32 mouse cellular contexts compared by ENCODE assay signal in the genomic region with DNA sequence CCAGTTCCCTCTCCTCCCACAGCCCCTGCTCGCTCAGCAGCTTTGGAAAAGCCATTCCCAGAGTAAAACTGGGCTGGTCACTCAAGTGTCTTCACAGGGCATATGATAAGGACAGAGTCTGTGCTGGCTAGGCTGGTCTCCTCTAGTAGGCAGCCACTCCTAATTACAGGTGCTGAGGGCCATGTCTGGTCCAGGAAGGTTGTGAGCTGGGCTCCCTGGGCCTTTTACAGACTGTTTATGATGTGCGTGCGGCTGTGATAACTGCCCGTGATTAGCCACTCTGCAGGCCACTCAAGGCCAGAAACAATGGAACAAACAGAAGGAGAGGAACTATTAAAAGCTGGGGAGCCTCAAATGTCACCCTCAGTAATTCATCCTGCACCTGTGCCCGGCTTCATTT.
"Had no signal": no experiment of that assay in that cellular context is flagged by ENCODE, and none has a peak within 500 bp of the region (broad histone marks: within the 10 kb centered on the region; RNA-seq: fewer than 3 reads in every experiment).

No protein-coding gene starts in this region.

- ATAC-seq: liver, embryonic 12.5 days; liver, postnatal 0 days; lung, postnatal 0 days; midbrain, embryonic 13.5 days; midbrain, embryonic 15.5 days; midbrain, embryonic 16.5 days had no signal

- H3K27ac ChIP-seq: limb, embryonic 12.5 days; limb, embryonic 13.5 days; limb, embryonic 15.5 days; liver, embryonic 12.5 days; liver, embryonic 13.5 days; liver, embryonic 14.5 days; liver, embryonic 15.5 days; lung, embryonic 15.5 days; macrophage; midbrain, embryonic 10.5 days; midbrain, embryonic 12.5 days; midbrain, embryonic 13.5 days; midbrain, embryonic 15.5 days; neural tube, embryonic 12.5 days; neural tube, embryonic 13.5 days had no signal

- H3K27me3 ChIP-seq: liver, embryonic 12.5 days; liver, embryonic 13.5 days; liver, embryonic 15.5 days; lung, embryonic 15.5 days; midbrain, embryonic 12.5 days; midbrain, embryonic 13.5 days; midbrain, embryonic 15.5 days; neural tube, embryonic 12.5 days; neural tube, embryonic 13.5 days had no signal

- H3K36me3 ChIP-seq: limb, embryonic 12.5 days; limb, embryonic 13.5 days; limb, embryonic 15.5 days; liver, embryonic 12.5 days; liver, embryonic 13.5 days; liver, embryonic 15.5 days; lung, embryonic 15.5 days; midbrain, embryonic 10.5 days; midbrain, embryonic 12.5 days; midbrain, embryonic 13.5 days; midbrain, embryonic 15.5 days; neural tube, embryonic 12.5 days; neural tube, embryonic 13.5 days had no signal

- H3K4me3 ChIP-seq: limb, embryonic 12.5 days; limb, embryonic 13.5 days; limb, embryonic 15.5 days; liver, embryonic 12.5 days; liver, embryonic 13.5 days; liver, embryonic 15.5 days; lung, embryonic 15.5 days; megakaryocyte, embryonic 14.5 days; midbrain, embryonic 10.5 days; midbrain, embryonic 12.5 days; midbrain, embryonic 13.5 days; midbrain, embryonic 15.5 days; myocyte; neural tube, embryonic 12.5 days; neural tube, embryonic 13.5 days had no signal

- H3K4me1 ChIP-seq: liver, embryonic 12.5 days; liver, embryonic 13.5 days; liver, embryonic 15.5 days; megakaryocyte, embryonic 14.5 days; midbrain, embryonic 12.5 days; midbrain, embryonic 13.5 days; midbrain, embryonic 15.5 days had no signal

- DNase-seq: left cerebral cortex, postnatal 4 days; liver; liver, embryonic 13.5 days; liver, postnatal 0 days; lung, adult 18-20 months; lung, adult 2 months; lung, embryonic 14.5 days; lung, postnatal 10 days; lung, postnatal 14 days; lung, postnatal 36 days; lung, postnatal 4 days; midbrain, embryonic 14.5 days had no signal

- H3K4me2 ChIP-seq: limb, embryonic 12.5 days; limb, embryonic 13.5 days; limb, embryonic 15.5 days; liver, embryonic 11.5 days; liver, embryonic 12.5 days; liver, embryonic 13.5 days; liver, embryonic 15.5 days; lung, embryonic 14.5 days; lung, embryonic 15.5 days; midbrain, embryonic 11.5 days; midbrain, embryonic 12.5 days; midbrain, embryonic 13.5 days; midbrain, embryonic 15.5 days; neural tube, embryonic 12.5 days; neural tube, embryonic 13.5 days had no signal

- H3K9ac ChIP-seq: limb, embryonic 12.5 days; limb, embryonic 13.5 days; limb, embryonic 15.5 days; liver, embryonic 12.5 days; liver, embryonic 13.5 days; liver, embryonic 14.5 days; liver, embryonic 15.5 days; liver, postnatal 0 days; lung, embryonic 14.5 days; lung, embryonic 15.5 days; midbrain, embryonic 12.5 days; midbrain, embryonic 13.5 days; midbrain, embryonic 15.5 days; neural tube, embryonic 12.5 days; neural tube, embryonic 13.5 days had no signal

- H3K9me3 ChIP-seq: limb, embryonic 12.5 days; limb, embryonic 13.5 days; limb, embryonic 15.5 days; liver, embryonic 12.5 days; liver, embryonic 13.5 days; liver, embryonic 15.5 days; lung, embryonic 15.5 days; megakaryocyte, embryonic 14.5 days; midbrain, embryonic 10.5 days; midbrain, embryonic 12.5 days; midbrain, embryonic 13.5 days; midbrain, embryonic 15.5 days; neural tube, embryonic 12.5 days; neural tube, embryonic 13.5 days had no signal
